Mouse (Mus musculus): ENCODE data around the gene Rasgrp4. TPM values are rescaled to one million over a fixed set of nuclear protein-coding genes. Genes with fewer than 3 reads are reported as not detected.
"Not testable (repeated sequence)": the region's sequence is repeated elsewhere in the genome, so short reads cannot be mapped to it uniquely, and the experiment has no call there.

The Rasgrp4 gene
- polyA plus RNA-seq, 1 experiment from 2014 or later = 0.29 TPM

DNA sequence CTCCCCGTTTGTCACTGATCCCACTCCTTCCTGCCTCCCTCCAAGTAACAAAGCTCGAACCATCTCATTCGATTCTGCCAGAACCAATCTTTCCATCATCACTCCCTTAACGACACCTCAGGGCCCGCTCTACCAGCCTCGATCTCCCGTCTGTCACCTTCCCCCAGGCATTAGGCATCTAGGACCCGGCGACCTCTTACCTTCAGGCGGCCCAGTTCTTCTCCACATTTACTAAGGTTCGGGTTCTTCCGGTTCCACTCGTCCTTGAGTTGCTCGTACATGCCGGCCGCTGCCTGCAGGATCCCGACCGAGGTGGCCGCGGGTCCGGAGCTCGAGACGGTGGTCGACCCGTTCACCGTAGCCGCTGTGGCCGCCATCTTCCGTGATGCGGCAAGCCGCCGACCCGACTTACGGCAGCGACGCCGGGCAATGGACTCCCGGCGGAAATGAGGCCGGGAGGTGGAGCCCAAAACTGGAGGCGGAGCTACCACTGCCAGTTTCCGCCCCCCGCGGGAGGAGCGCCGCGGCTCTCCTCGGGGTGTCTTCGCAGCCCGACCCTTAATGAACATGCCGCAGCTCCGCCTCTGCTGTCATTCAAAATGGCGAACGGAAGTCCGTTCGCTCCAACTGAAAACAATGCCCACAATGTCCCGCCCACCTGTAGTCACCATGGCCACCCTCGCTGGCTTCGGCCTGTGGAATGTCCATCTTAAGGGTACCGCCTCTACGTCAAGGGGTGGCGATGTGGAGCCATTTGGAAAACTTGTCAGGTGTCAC, 45.6 kb downstream of the Rasgrp4 start, which contains the start of gene Psmd8:
Gene Psmd8 (minus strand): TSS at position 625 of the 777 bp plus-strand sequence.
- H3K4me2 ChIP-seq (replicated peaks; ENCODE audit: low read depth) = peak within 1 kb of the TSS; percentile 78
- peak; percentile 95 for ATAC-seq
- 0% methylated on average over 62 of the region's 62 CpGs for WGBS
- H3K27ac ChIP-seq (ENCODE audit: low read depth, low read length) = peak within 1 kb of the TSS; percentile 46; the same call in 1 of the 2 replicates
- H3K9ac ChIP-seq (ENCODE audit: low read depth, low read length) = peak within 1 kb of the TSS; percentile 89
- H3K36me3 ChIP-seq (ENCODE audit: control insufficient read depth, insufficient read depth) = peaks cover 20% of the 10 kb centered on the region
- peak; percentile 73 for TF ChIP-seq CTCF (IDR thresholded peaks at IDR 0.05; ENCODE audit: low read depth)
- no peaks in the 10 kb centered on the region for H3K27me3 ChIP-seq (replicated peaks; ENCODE audit: control insufficient read depth, insufficient read depth, low read length)
- H3K4me1 ChIP-seq (replicated peaks; ENCODE audit: control insufficient read depth, insufficient read depth, low read length) = peaks cover 5% of the 10 kb centered on the region; the same call in 1 of the 2 replicates
- peak within 1 kb of the TSS; percentile 84 for H3K4me3 ChIP-seq (ENCODE audit: low read depth, low read length)
- no peaks in the 10 kb centered on the region for H3K9me3 ChIP-seq (ENCODE audit: control insufficient read depth)

GRCm38 (mm10) chr7:29180854-29181236, 46.2 kb downstream of the Rasgrp4 start:
- peak overlapping the region; percentile 84 for H3K4me3 ChIP-seq (ENCODE audit: low read depth, low read length)
- no peaks in the 10 kb centered on the region for H3K27me3 ChIP-seq (replicated peaks; ENCODE audit: control insufficient read depth, insufficient read depth, low read length)
- no peaks in the 10 kb centered on the region for H3K9me3 ChIP-seq (ENCODE audit: control insufficient read depth)
- peak overlapping the region; percentile 78 for H3K4me2 ChIP-seq (replicated peaks; ENCODE audit: low read depth)
- H3K9ac ChIP-seq (ENCODE audit: low read depth, low read length) = no peak overlapping the region
- H3K4me1 ChIP-seq (replicated peaks; ENCODE audit: control insufficient read depth, insufficient read depth, low read length) = peaks cover 5% of the 10 kb centered on the region; the same call in 1 of the 2 replicates
- no peak for TF ChIP-seq CTCF (IDR thresholded peaks at IDR 0.05; ENCODE audit: low read depth)
- 38% methylated on average over 5 of the region's 5 CpGs for WGBS
- no peak for ATAC-seq
- H3K27ac ChIP-seq (ENCODE audit: low read depth, low read length) = no peak overlapping the region
- H3K36me3 ChIP-seq (ENCODE audit: control insufficient read depth, insufficient read depth) = peaks cover 14% of the 10 kb centered on the region

- ATAC-seq; H3K9me3 ChIP-seq (ENCODE audit: control insufficient read depth); H3K9ac ChIP-seq (ENCODE audit: low read depth, low read length); H3K4me3 ChIP-seq (ENCODE audit: low read depth, low read length); H3K4me2 ChIP-seq (replicated peaks; ENCODE audit: low read depth); H3K36me3 ChIP-seq (ENCODE audit: control insufficient read depth, insufficient read depth); H3K27ac ChIP-seq (ENCODE audit: low read depth, low read length); H3K4me1 ChIP-seq (replicated peaks; ENCODE audit: control insufficient read depth, insufficient read depth, low read length); H3K27me3 ChIP-seq (replicated peaks; ENCODE audit: control insufficient read depth, insufficient read depth, low read length): not testable (repeated sequence)
- 91% methylated on average over 4 of the region's 4 CpGs for WGBS
Measured at GRCm38 (mm10) chr7:29181323-29181722, 46.7 kb downstream of the Rasgrp4 start.

GRCm38 (mm10) chr7:29194230-29194629, 59.6 kb downstream of the Rasgrp4 start:
- WGBS = 58% methylated on average over 1 of the region's 1 CpGs
- not testable (repeated sequence) for H3K4me3 ChIP-seq (ENCODE audit: low read depth, low read length); H3K4me2 ChIP-seq (replicated peaks; ENCODE audit: low read depth); H3K36me3 ChIP-seq (ENCODE audit: control insufficient read depth, insufficient read depth); H3K4me1 ChIP-seq (replicated peaks; ENCODE audit: control insufficient read depth, insufficient read depth, low read length); H3K27ac ChIP-seq (ENCODE audit: low read depth, low read length); H3K27me3 ChIP-seq (replicated peaks; ENCODE audit: control insufficient read depth, insufficient read depth, low read length); H3K9me3 ChIP-seq (ENCODE audit: control insufficient read depth); H3K9ac ChIP-seq (ENCODE audit: low read depth, low read length)
- ATAC-seq = peak; percentile 64

DNA sequence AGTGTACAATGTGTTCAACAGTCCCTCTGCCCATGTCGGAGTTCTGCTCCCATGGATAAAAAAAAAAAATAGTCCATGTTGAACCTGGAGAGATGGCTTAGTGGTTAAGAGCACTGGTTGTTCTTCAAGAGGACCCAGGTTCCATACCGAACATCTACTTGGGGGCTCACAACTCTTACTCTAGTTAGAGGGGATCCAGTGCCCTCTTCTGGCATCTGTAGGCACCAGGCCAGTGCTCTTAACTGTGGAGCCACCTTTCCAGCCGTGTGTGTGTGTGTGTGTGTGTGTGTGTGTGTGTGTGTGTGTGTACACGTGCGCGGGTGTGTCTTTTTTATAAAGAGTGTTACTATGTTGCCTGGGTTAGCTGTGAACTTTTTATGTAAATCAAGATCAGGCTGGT, 67.9 kb downstream of the Rasgrp4 start:
- no peak for ATAC-seq
- 74% methylated on average over 6 of the region's 6 CpGs for WGBS
- no peak for TF ChIP-seq CTCF (IDR thresholded peaks at IDR 0.05; ENCODE audit: low read depth)
- H3K27ac ChIP-seq (ENCODE audit: low read depth, low read length) = no peak overlapping the region
- H3K9ac ChIP-seq (ENCODE audit: low read depth, low read length) = no peak overlapping the region
- H3K36me3 ChIP-seq (ENCODE audit: control insufficient read depth, insufficient read depth) = no peaks in the 10 kb centered on the region
- H3K4me3 ChIP-seq (ENCODE audit: low read depth, low read length) = no peak overlapping the region
- no peak overlapping the region for H3K4me2 ChIP-seq (replicated peaks; ENCODE audit: low read depth)
- no peaks in the 10 kb centered on the region for H3K27me3 ChIP-seq (replicated peaks; ENCODE audit: control insufficient read depth, insufficient read depth, low read length)
- H3K9me3 ChIP-seq (ENCODE audit: control insufficient read depth) = no peaks in the 10 kb centered on the region
- no peaks in the 10 kb centered on the region for H3K4me1 ChIP-seq (replicated peaks; ENCODE audit: control insufficient read depth, insufficient read depth, low read length)

Other genes starting within 250 kb of the Rasgrp4 start
- 293 and 319 TPM in 2 replicates for gene Actn4, start 172.5 kb upstream of the Rasgrp4 start, polyA plus RNA-seq (2015; fragmentation: Nextera tagmentation; extraction: Ambion mirVana)
- gene Eif3k, start 153.0 kb upstream of the Rasgrp4 start, polyA plus RNA-seq (2015; fragmentation: Nextera tagmentation; extraction: Ambion mirVana) = 282 and 286 TPM in 2 replicates
- gene Map4k1, start 152.8 kb upstream of the Rasgrp4 start, polyA plus RNA-seq (2015; fragmentation: Nextera tagmentation; extraction: Ambion mirVana) = 1.5 and 1.6 TPM in 2 replicates
- gene Ryr1, start 9.7 kb upstream of the Rasgrp4 start, polyA plus RNA-seq (2015; fragmentation: Nextera tagmentation; extraction: Ambion mirVana) = 0.43 and 0.63 TPM in 2 replicates
- gene Fam98c, start 21.4 kb downstream of the Rasgrp4 start, polyA plus RNA-seq (2015; fragmentation: Nextera tagmentation; extraction: Ambion mirVana) = 75.9 and 83.4 TPM in 2 replicates
- 0.27 and 0.34 TPM in 2 replicates for gene Ggn, start 35.4 kb downstream of the Rasgrp4 start, polyA plus RNA-seq (2015; fragmentation: Nextera tagmentation; extraction: Ambion mirVana)
- 0.52 and 0.93 TPM in 2 replicates for gene Spred3, start 35.6 kb downstream of the Rasgrp4 start, polyA plus RNA-seq (2015; fragmentation: Nextera tagmentation; extraction: Ambion mirVana)
- gene Psmd8, start 45.9 kb downstream of the Rasgrp4 start, polyA plus RNA-seq (2015; fragmentation: Nextera tagmentation; extraction: Ambion mirVana) = 205 and 209 TPM in 2 replicates
- 0.21 and 0.22 TPM in 2 replicates for gene Catsperg1, start 79.2 kb downstream of the Rasgrp4 start, polyA plus RNA-seq (2015; fragmentation: Nextera tagmentation; extraction: Ambion mirVana)
- 1.5 and 1.8 TPM in 2 replicates for gene Kcnk6, start 97.7 kb downstream of the Rasgrp4 start, polyA plus RNA-seq (2015; fragmentation: Nextera tagmentation; extraction: Ambion mirVana)
- gene Yif1b, start 103.5 kb downstream of the Rasgrp4 start, polyA plus RNA-seq (2015; fragmentation: Nextera tagmentation; extraction: Ambion mirVana) = 40.6 and 41.7 TPM in 2 replicates
- gene 2200002D01Rik, start 113.6 kb downstream of the Rasgrp4 start, polyA plus RNA-seq (2015; fragmentation: Nextera tagmentation; extraction: Ambion mirVana) = 836 and 862 TPM in 2 replicates
- gene Spint2, start 147.1 kb downstream of the Rasgrp4 start, polyA plus RNA-seq (2015; fragmentation: Nextera tagmentation; extraction: Ambion mirVana) = 685 and 722 TPM in 2 replicates
- 35.2 and 37.0 TPM in 2 replicates for gene Ppp1r14a, start 154.5 kb downstream of the Rasgrp4 start, polyA plus RNA-seq (2015; fragmentation: Nextera tagmentation; extraction: Ambion mirVana)
- 1.7 TPM in 2 replicates for gene Dpf1, start 169.1 kb downstream of the Rasgrp4 start, polyA plus RNA-seq (2015; fragmentation: Nextera tagmentation; extraction: Ambion mirVana)

Measured in intestine, postnatal 0 days (tissue).